Mouse (Mus musculus) kidney, adult 2 months (tissue): ENCODE data around the gene Olfr281.

Experiments used
- CTCF ChIP-seq: fragments of 200-500 bp; conservative IDR thresholded peaks from 2 replicates; pipeline ENCODE4 v1.5.1; 2011; ENCODE audit warnings: low read depth, mild to moderate bottlenecking, control low read depth, low read length, moderate library complexity, mixed read lengths; ENCODE audit not compliant: insufficient read depth, insufficient read length
- POLR2A ChIP-seq: fragments of 200-500 bp; IDR thresholded peaks from one replicate; pipeline ENCODE4 v1.6.1; 2011; ENCODE audit warnings: low read depth, low read length, control low read depth

DNA sequence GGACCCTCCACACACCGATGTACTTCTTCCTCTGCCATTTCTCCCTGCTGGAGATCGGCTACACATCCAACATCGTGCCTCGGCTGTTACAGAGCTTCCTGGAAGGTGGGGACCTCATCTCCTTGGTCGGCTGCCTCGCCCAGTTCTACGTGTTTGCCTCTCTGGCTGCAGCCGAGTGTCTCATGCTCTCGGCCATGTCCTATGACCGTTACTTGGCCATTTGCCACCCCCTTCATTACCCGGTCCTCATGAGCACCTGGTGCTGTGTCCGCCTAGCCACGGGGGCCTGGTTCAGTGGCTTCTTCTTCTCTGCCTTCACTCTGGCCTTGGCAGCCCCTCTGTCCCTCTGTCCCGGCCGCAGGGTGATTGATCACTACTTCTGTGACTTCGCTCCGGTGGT is 45.2 kb downstream of the Olfr281 start:
- TF ChIP-seq POLR2A, result no peak
- TF ChIP-seq CTCF, result no peak
